Mouse (Mus musculus) lung, embryonic 14.5 days (tissue): Measurements from ENCODE around the gene Msrb2. TPM values are rescaled to one million over a fixed set of nuclear protein-coding genes. Genes with fewer than 3 reads are reported as not detected.

Source experiments
- ATAC-seq: fragments of 200-750 bp; cut with Nextera tagmentation; 2 replicates; pipeline ENCODE4 v1.8.0; 2017; ENCODE audit warnings: mild to moderate bottlenecking, moderate TSS enrichment, moderate library complexity; ENCODE audit not compliant: insufficient read depth
- DNase-seq: peaks from one replicate; pipeline ENCODE4 v3.0.0-alpha.2; 2015
- H3K27ac ChIP-seq: fragments of 300-500 bp; sonication (generic); 2 replicates; pipeline ENCODE4 v1.5.1; 2014; ENCODE audit warnings: low read depth, mild to moderate bottlenecking, moderate library complexity
- H3K27me3 ChIP-seq: fragments of 300-500 bp; sonication (generic); 2 replicates; pipeline ENCODE4 v1.6.1; 2014; ENCODE audit warnings: low read length, control low read depth; ENCODE audit not compliant: insufficient read depth
- H3K36me3 ChIP-seq: fragments of 300-500 bp; sonication (generic); 2 replicates; pipeline ENCODE4 v1.6.1; 2014; ENCODE audit warnings: control low read depth; ENCODE audit not compliant: insufficient read depth
- H3K4me1 ChIP-seq: fragments of 300-500 bp; sonication (generic); 2 replicates; pipeline ENCODE4 v1.6.1; 2014; ENCODE audit warnings: antibody characterized with exemption, control low read depth; ENCODE audit not compliant: insufficient read depth
- H3K4me2 ChIP-seq: fragments of 300-500 bp; sonication (generic); 2 replicates; pipeline ENCODE4 v1.6.1; 2014; ENCODE audit warnings: mild to moderate bottlenecking
- H3K4me3 ChIP-seq: fragments of 300-500 bp; sonication (generic); 2 replicates; pipeline ENCODE4 v1.5.1; 2014; ENCODE audit warnings: low read depth, low read length
- H3K9ac ChIP-seq: fragments of 300-500 bp; sonication (generic); 2 replicates; pipeline ENCODE4 v1.6.1; 2014
- H3K9me3 ChIP-seq: fragments of 300-500 bp; sonication (generic); 2 replicates; pipeline ENCODE4 v1.6.1; 2016; ENCODE audit warnings: low read depth, low read length, control low read depth
- CTCF ChIP-seq: IDR thresholded peaks from 2 replicates; pipeline ENCODE4 v1.5.1; 2016; ENCODE audit warnings: antibody characterized with exemption, low read depth
- WGBS: fragments of 180-500 bp; shearing (Covaris S2); extraction: QIAGEN DNeasy Blood & Tissue Kit; methylation state at CpG from one replicate; pipeline ENCODE4 v1.1.7; 2014; 5-methylcytosine and 5-hydroxymethylcytosine counted together
- polyA plus RNA-seq: library from polyadenylated mRNA; unstranded; fragments of >200 nt; fragmentation: Nextera tagmentation; extraction: Ambion mirVana; gene quantifications from 2 replicates; pipeline ENCODE4 v1.2.1, GENCODE M21; 2014

Gene Msrb2
- polyA plus RNA-seq, result 24.4 and 24.8 TPM in 2 replicates

- Histone ChIP-seq H3K36me3 (no peaks in the 10 kb centered on the region), H3K4me1 (no peaks in the 10 kb centered on the region), H3K9ac (peak within 1 kb of the TSS; percentile 83), H3K27ac (peak within 1 kb of the TSS; percentile 80), H3K9me3 (no peaks in the 10 kb centered on the region), H3K4me3 (peak within 1 kb of the TSS; percentile 75), H3K4me2 (peak within 1 kb of the TSS; percentile 68), H3K27me3 (no peaks in the 10 kb centered on the region)
- ATAC-seq (peak; percentile 91), DNase-seq (peak; percentile 90)
- WGBS, result under 1% methylated on average over 37 of the region's 39 CpGs
- peak; percentile 70 for TF ChIP-seq CTCF
Measured at GRCm38 (mm10) chr2:19371390-19372158, at the start of gene Msrb2. Gene Msrb2, plus strand, starts transcription at chr2:19371440.

DNA sequence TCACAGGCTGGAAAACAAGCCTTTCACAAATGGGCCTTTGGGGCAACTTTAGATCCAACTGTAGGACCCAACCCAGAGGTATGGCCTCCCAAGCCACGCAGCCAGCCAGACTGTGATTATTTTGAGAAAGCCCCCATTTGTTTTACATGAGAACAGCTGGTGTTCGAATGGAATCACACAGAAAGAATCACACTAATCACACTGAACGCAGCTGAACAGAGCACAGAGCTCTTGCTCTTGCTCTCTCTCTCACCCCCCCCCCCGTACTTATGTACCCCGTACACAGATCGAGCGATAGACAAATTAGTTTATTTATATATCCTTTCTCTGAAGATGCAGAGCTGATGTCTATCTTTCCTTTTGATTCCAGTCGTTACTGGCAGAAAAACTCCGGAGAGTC is 48.8 kb upstream of the Msrb2 start:
- no peaks in the 10 kb centered on the region for H3K27me3 ChIP-seq
- no peak overlapping the region for H3K27ac ChIP-seq
- H3K36me3 ChIP-seq, result no peaks in the 10 kb centered on the region
- TF ChIP-seq CTCF, result no peak
- H3K4me1 ChIP-seq, result no peaks in the 10 kb centered on the region
- ATAC-seq (no peak), DNase-seq (no peak)
- no peak overlapping the region for H3K4me2 ChIP-seq
- H3K9ac ChIP-seq, result no peak overlapping the region
- no peak overlapping the region for H3K4me3 ChIP-seq
- no peaks in the 10 kb centered on the region for H3K9me3 ChIP-seq
- 70% methylated on average over 9 of the region's 9 CpGs for WGBS

DNA sequence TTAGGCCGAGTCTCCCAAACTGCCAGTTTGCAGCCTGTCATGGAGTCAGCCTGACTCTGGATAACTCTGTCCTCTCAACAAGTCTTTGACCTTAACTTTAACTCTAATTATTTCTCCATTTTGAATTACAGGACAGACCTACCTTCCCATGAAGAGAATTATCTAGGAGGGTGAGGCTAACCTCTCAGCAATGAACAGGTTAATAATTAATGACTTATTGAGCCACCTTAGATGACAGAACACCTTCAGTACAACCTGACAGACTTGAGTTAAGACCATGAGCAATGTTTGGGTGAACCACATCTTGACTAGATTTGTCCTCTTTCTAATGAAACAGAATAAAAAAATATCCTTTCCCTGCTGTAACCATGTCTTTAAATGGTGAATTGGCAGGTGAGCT is 44.9 kb upstream of the Msrb2 start:
- Histone ChIP-seq H3K9me3 (no peaks in the 10 kb centered on the region), H3K4me2 (no peak overlapping the region), H3K27ac (no peak overlapping the region), H3K4me1 (no peaks in the 10 kb centered on the region), H3K4me3 (no peak overlapping the region), H3K9ac (no peak overlapping the region), H3K36me3 (no peaks in the 10 kb centered on the region), H3K27me3 (no peaks in the 10 kb centered on the region)
- DNase-seq (no peak), ATAC-seq (no peak)
- WGBS, result 77% methylated on average over 1 of the region's 1 CpGs
- TF ChIP-seq CTCF, result no peak

DNA sequence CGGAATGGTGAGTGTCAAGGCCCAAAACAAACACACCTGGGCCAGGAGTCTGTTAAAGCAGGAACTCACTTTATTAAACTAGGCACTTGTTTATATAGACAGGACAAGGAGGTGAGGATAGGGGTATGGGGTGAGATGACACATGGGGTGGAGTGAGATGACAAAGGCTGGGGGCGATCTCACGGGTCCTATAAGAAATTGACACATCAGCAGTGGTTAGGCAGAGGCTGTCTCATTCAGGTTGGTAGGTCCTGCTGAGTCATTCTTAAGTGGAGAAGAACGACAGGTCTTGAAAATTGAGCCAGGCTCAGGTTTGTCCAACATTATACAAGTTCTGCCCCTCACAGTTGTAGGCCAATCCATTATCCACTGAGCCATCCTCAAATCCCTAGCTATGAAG is 43.4 kb upstream of the Msrb2 start:
- no peaks in the 10 kb centered on the region for H3K36me3 ChIP-seq
- no peak for ATAC-seq
- TF ChIP-seq CTCF, result no peak
- no peaks in the 10 kb centered on the region for H3K9me3 ChIP-seq
- 45% methylated on average over 4 of the region's 4 CpGs for WGBS
- no peak overlapping the region for H3K4me2 ChIP-seq
- no peaks in the 10 kb centered on the region for H3K27me3 ChIP-seq
- no peak overlapping the region for H3K27ac ChIP-seq
- DNase-seq, result no peak
- H3K4me1 ChIP-seq, result no peaks in the 10 kb centered on the region
- no peak overlapping the region for H3K9ac ChIP-seq
- no peak overlapping the region for H3K4me3 ChIP-seq

GRCm38 (mm10) chr2:19343901-19344635 is 27.2 kb upstream of the Msrb2 start:
- Histone ChIP-seq H3K4me3 (no peak overlapping the region), H3K4me2 (peak overlapping the region; percentile 54), H3K36me3 (no peaks in the 10 kb centered on the region), H3K9me3 (no peaks in the 10 kb centered on the region), H3K4me1 (0 out of 2 replicates have a peak, but pooled peaks cover 3% of the 10 kb centered on the region), H3K27me3 (no peaks in the 10 kb centered on the region), H3K9ac (0 out of 2 replicates have a peak overlapping the region, but pooled peaks have one; percentile 3), H3K27ac (no peak overlapping the region)
- TF ChIP-seq CTCF, result no peak
- peak; percentile 46 for DNase-seq
- ATAC-seq, result peak; percentile 63
- WGBS, result 29% methylated on average over 10 of the region's 10 CpGs

DNA sequence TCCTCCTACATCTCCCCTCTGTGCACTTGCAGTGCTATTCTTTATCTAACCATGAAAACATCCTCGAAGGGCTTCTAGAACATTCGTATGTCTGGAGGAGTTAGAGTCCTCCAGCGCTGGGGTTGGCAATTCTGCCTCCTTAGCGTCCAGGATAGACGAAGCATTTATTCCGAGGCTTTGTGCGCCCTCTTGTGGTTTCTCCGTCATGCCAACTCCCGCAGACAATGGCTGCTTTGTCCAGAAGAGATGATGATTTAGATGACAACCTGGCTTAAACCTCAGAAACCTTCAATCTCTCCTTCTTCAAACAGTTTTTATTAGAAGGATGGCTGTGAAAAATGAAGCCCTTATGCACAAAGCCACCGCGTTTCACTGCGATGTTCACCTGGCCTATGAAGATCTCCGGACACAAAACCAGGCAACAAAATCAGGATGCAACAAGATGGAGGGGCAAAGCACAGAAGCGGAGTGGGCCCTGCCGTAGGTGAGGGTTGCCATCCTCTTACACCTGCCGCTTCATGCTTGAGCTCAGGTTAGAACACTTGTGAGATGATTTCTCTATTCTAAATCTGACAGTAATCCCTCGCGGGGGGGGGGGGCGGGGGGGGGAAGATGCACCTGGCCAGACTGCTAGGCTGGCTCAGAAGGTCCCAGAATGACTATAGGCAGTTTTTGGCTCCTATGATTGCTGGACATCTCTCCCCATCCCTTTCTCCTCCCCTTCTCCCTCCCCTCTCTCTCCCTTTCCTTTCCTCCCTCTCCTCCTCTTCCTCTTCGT is 26.4 kb upstream of the Msrb2 start:
- H3K9ac ChIP-seq, result 0 out of 2 replicates have a peak overlapping the region, but pooled peaks have one; percentile 3
- peak overlapping the region; percentile 54 for H3K4me2 ChIP-seq
- no peaks in the 10 kb centered on the region for H3K36me3 ChIP-seq
- H3K4me1 ChIP-seq, result 0 out of 2 replicates have a peak, but pooled peaks cover 2% of the 10 kb centered on the region
- ATAC-seq (peak; percentile 74), DNase-seq (peak; percentile 97)
- TF ChIP-seq CTCF, result peak; percentile 88
- 29% methylated on average over 20 of the region's 20 CpGs for WGBS
- H3K9me3 ChIP-seq, result no peaks in the 10 kb centered on the region
- no peak overlapping the region for H3K27ac ChIP-seq
- no peak overlapping the region for H3K4me3 ChIP-seq
- no peaks in the 10 kb centered on the region for H3K27me3 ChIP-seq
